Mouse (Mus musculus) stomach, embryonic 14.5 days (tissue): ENCODE measurements at regions not wholly inside any gene's neighbourhood (a gene's known extent, or its start where the extent isn't known, plus 50 kb on each side); places are given as distances from the start of the nearest gene placed in this dataset.

ENCODE experiments used
- ATAC-seq: fragments of 200-750 bp; cut with Nextera tagmentation; 2 replicates; pipeline ENCODE4 v1.8.0; 2017; ENCODE audit warnings: low read depth, moderate TSS enrichment; ENCODE audit not compliant: insufficient number of reproducible peaks, insufficient read depth, low FRiP score
- H3K27ac ChIP-seq: fragments of 300-500 bp; sonication (generic); 2 replicates; pipeline ENCODE4 v1.5.1; 2014; ENCODE audit warnings: mild to moderate bottlenecking, low read length, moderate library complexity, mixed read lengths
- H3K27me3 ChIP-seq: fragments of 300-500 bp; sonication (generic); 2 replicates; pipeline ENCODE4 v1.6.1; 2014; ENCODE audit warnings: low read length, control low read depth, mixed read lengths; ENCODE audit not compliant: control insufficient read depth, insufficient read depth
- H3K36me3 ChIP-seq: fragments of 300-500 bp; sonication (generic); 2 replicates; pipeline ENCODE4 v1.6.1; 2014; ENCODE audit warnings: mild to moderate bottlenecking, control low read depth, low read length, moderate library complexity, mixed read lengths; ENCODE audit not compliant: control insufficient read depth, insufficient read depth
- H3K4me1 ChIP-seq: fragments of 300-500 bp; sonication (generic); 2 replicates; pipeline ENCODE4 v1.6.1; 2014; ENCODE audit warnings: low read length, control low read depth, mixed read lengths; ENCODE audit not compliant: control insufficient read depth, insufficient read depth
- H3K4me2 ChIP-seq: fragments of 300-500 bp; sonication (generic); replicated peaks from 2 replicates; pipeline ENCODE4 v1.6.1; 2014; ENCODE audit warnings: low read depth, low read length, control low read depth
- H3K4me3 ChIP-seq: fragments of 300-500 bp; sonication (generic); 2 replicates; pipeline ENCODE4 v1.5.1; 2014; ENCODE audit warnings: low read depth, low read length, control low read depth
- H3K9ac ChIP-seq: fragments of 300-500 bp; sonication (generic); replicated peaks from 2 replicates; pipeline ENCODE4 v1.6.1; 2014; ENCODE audit warnings: low read depth, mild to moderate bottlenecking, control low read depth, low read length, moderate library complexity, mixed read lengths
- H3K9me3 ChIP-seq: fragments of 300-500 bp; sonication (generic); 2 replicates; pipeline ENCODE4 v1.6.1; 2016; ENCODE audit warnings: low read depth, low read length, control low read depth; ENCODE audit not compliant: control insufficient read depth
- WGBS: fragments of 180-500 bp; shearing (Covaris S2); extraction: QIAGEN DNeasy Blood & Tissue Kit; methylation state at CpG from one replicate; pipeline ENCODE4 v1.1.7; 2014; 5-methylcytosine and 5-hydroxymethylcytosine counted together

DNA sequence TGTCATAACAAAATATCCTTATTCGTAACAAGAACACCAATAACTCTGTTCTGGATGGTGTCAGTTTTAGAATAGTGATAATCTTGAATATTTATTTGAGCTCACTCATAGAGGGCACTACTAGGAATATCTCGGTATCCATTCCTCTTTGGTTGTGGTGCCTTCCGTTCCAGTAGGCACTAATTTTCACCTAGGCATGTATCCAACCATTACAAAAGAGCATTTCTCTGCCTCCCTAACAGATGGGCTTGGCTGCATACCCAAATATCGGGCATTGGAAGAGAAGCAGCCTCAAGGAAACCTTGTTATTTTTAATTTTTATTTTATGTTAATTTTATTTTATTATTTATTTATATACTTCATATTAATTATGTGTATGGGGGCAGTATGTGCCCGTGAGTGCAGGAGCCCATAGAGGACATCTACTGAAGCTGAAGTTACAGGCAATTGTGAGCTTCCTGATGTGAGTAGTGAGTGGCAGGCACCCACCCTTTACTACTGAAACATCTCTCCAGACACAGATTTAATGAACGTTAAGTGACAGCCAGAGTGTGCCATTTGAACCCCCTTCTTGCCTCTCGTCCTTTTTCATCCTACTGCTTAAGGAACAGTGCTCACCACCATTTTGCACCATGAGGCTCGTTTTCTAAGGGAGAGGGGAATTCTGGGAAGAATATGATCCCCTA lies 111.3 kb upstream of the Cenpe start:
- H3K4me2 ChIP-seq, result no peak overlapping the region
- no peak for ATAC-seq
- WGBS, result 84% methylated on average over 8 of the region's 8 CpGs
- no peaks in the 10 kb centered on the region for H3K4me1 ChIP-seq
- H3K9me3 ChIP-seq, result no peaks in the 10 kb centered on the region
- no peaks in the 10 kb centered on the region for H3K36me3 ChIP-seq
- no peak overlapping the region for H3K27ac ChIP-seq
- no peaks in the 10 kb centered on the region for H3K27me3 ChIP-seq
- H3K4me3 ChIP-seq, result no peak overlapping the region
- no peak overlapping the region for H3K9ac ChIP-seq
